Mouse (Mus musculus) embryonic facial prominence, embryonic 14.5 days (tissue): ENCODE measurements around the gene Hivep1. TPM values are rescaled to one million over a fixed set of nuclear protein-coding genes. Genes with fewer than 3 reads are reported as not detected.

Source experiments
- polyA plus RNA-seq: library from polyadenylated mRNA; unstranded; fragments of >200 nt; fragmentation: Nextera tagmentation; extraction: Ambion mirVana; gene quantifications from 2 replicates; pipeline ENCODE4 v1.2.1, GENCODE M21; 2014

The Hivep1 gene
- polyA plus RNA-seq, 1 experiment from 2014 or later, result 10.9 TPM

Other genes starting within 250 kb of the Hivep1 start
- 3.1 and 3.3 TPM in 2 replicates for gene Adtrp, start 204.3 kb upstream of the Hivep1 start, polyA plus RNA-seq
- 2.4 and 2.9 TPM in 2 replicates for gene Edn1, start 249.5 kb downstream of the Hivep1 start, polyA plus RNA-seq